Mouse (Mus musculus) hindbrain, embryonic 12.5 days (tissue): ENCODE results near the gene Amigo1. TPM values are rescaled to one million over a fixed set of nuclear protein-coding genes. Genes with fewer than 3 reads are reported as not detected.

Experiments used
- ATAC-seq: fragments of 200-750 bp; cut with Nextera tagmentation; 2 replicates; pipeline ENCODE4 v1.8.0; 2017; ENCODE audit warnings: moderate TSS enrichment; ENCODE audit not compliant: low FRiP score
- H3K27ac ChIP-seq: fragments of 300-500 bp; sonication (generic); 2 replicates; pipeline ENCODE4 v1.5.1; 2016; ENCODE audit warnings: mild to moderate bottlenecking
- H3K27me3 ChIP-seq: fragments of 300-500 bp; sonication (generic); 2 replicates; pipeline ENCODE4 v1.6.1; 2016; ENCODE audit warnings: mild to moderate bottlenecking
- H3K36me3 ChIP-seq: fragments of 300-500 bp; sonication (generic); 2 replicates; pipeline ENCODE4 v1.6.1; 2016; ENCODE audit warnings: mild to moderate bottlenecking
- H3K4me1 ChIP-seq: fragments of 300-500 bp; sonication (generic); 2 replicates; pipeline ENCODE4 v1.6.1; 2016
- H3K4me2 ChIP-seq: fragments of 300-500 bp; sonication (generic); replicated peaks from 2 replicates; pipeline ENCODE4 v1.6.1; 2016; ENCODE audit warnings: mild to moderate bottlenecking
- H3K4me3 ChIP-seq: fragments of 300-500 bp; sonication (generic); 2 replicates; pipeline ENCODE4 v1.5.1; 2016; ENCODE audit warnings: mild to moderate bottlenecking
- H3K9ac ChIP-seq: fragments of 300-500 bp; sonication (generic); 2 replicates; pipeline ENCODE4 v1.6.1; 2016; ENCODE audit warnings: mild to moderate bottlenecking, moderate library complexity
- H3K9me3 ChIP-seq: fragments of 300-500 bp; sonication (generic); replicated peaks from 2 replicates; pipeline ENCODE4 v1.6.1; 2016; ENCODE audit warnings: mild to moderate bottlenecking
- WGBS: fragments of 180-500 bp; shearing (Covaris S2); methylation state at CpG from one replicate; pipeline ENCODE4 v1.1.7; 2016; 5-methylcytosine and 5-hydroxymethylcytosine counted together
- polyA plus RNA-seq: library from polyadenylated mRNA; unstranded; fragments of >200 nt; fragmentation: Nextera tagmentation; extraction: Ambion mirVana; gene quantifications from 2 replicates; pipeline ENCODE4 v1.2.1, GENCODE M21; 2016

The Amigo1 gene
- 10.7 and 13.1 TPM in 2 replicates for polyA plus RNA-seq

DNA sequence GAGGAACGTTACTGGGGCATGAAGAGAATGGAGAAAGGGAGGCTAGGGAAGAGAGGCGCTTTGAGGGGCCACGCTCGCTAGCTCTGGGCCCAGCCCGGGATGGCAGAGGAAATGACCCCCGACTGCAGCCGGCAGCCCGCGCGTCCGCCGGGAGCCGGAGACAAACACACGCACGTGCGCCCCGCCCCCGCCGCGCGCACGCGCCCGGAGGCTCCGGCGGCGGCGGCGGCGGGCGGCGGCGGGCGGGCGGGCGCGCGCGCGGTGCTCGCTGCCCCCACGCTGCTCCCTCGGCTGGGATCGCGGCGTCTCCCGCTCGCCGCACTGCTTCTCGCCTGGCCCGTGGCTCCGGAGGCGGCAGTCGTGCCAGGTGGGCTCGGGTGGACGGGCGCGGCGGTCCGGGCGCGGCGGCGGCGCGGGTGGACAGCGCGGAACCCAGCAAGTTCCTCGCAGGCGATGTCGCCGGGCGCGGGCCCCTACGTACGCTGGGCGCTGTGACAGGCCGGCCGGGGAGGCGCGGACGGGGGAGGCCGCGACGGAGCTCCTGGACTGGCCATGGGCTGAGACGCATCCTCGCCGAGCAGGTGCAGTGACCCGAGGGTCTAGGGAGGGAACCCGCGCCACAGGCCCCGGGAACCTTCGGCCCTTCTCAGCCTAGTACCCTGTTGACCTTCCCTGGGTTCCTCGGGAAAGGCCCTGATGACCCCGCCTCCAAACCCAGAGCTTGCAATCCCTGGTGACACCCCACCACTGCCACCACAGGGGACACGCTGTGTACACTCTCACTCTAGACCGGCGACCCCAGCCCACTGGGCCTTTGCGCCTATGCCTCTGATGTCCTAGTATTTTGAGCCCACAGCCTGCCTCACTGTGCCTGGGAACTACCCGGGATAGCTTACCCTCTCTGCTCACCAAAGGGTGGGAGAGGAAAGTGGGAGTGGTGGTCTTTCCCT, at the start of gene Amigo1:
TSS of gene Amigo1 (plus strand) at position 238 of the 950 bp plus-strand sequence.
- Histone ChIP-seq H3K27ac (peak within 1 kb of the TSS; percentile 71; the same call in 1 of the 2 replicates), H3K4me2 (peak within 1 kb of the TSS; percentile 89), H3K9ac (peak within 1 kb of the TSS; percentile 80), H3K27me3 (peaks cover 16% of the 10 kb centered on the region), H3K9me3 (no peaks in the 10 kb centered on the region), H3K4me3 (peak within 1 kb of the TSS; percentile 77), H3K36me3 (0 out of 2 replicates have a peak, but pooled peaks cover 4% of the 10 kb centered on the region), H3K4me1 (peaks cover 34% of the 10 kb centered on the region)
- WGBS, result under 1% methylated on average over 53 of the region's 100 CpGs
- ATAC-seq, result peak; percentile 81

DNA sequence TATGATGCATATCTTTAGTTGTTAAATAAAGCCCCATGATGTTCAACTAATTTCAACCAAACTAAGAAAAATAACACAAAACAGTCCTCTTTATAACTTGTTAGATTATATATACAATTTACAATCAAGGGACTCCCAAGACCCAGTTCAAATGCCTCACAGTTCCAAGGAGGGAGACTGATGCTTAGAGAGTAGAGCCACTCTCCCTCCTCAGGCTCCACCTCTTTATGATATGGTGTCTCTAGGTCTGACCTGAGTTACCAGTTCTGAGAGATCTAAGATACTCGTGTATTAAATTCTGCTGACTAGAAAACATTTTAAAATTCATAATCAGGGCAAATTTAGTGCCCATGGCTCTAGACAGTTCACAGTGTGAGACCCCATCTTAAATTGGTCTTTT, 47.0 kb upstream of the Amigo1 start:
- 85% methylated on average over 1 of the region's 1 CpGs for WGBS

DNA sequence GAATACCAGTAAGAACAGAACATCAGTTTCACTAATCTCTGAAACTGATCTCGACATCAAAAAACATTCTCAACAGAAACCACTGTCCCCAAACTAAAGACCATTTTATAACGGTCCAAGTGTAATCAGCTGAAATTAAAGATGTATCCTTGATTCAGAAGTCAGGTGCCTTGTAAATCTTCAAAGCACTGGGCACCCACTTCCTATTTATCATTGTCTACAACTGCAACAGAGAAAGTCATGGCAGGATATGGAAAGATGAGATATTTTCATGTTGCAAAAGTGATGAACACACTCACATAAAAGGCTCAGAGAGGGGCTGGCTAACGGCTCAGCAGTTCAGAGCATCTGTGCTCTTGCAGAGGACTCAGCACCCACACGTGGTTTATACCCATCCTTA, 45.3 kb upstream of the Amigo1 start:
- Histone ChIP-seq H3K36me3 (peaks cover 9% of the 10 kb centered on the region; the same call in 1 of the 2 replicates), H3K4me1 (peaks cover 14% of the 10 kb centered on the region), H3K4me3 (no peak overlapping the region), H3K4me2 (no peak overlapping the region), H3K27me3 (no peaks in the 10 kb centered on the region), H3K9ac (no peak overlapping the region), H3K27ac (no peak overlapping the region), H3K9me3 (no peaks in the 10 kb centered on the region)
- WGBS, result 93% methylated on average over 4 of the region's 4 CpGs
- no peak for ATAC-seq

More for the DNA sequence above, 47.0 kb upstream of the Amigo1 start:
- Histone ChIP-seq H3K9me3 (no peaks in the 10 kb centered on the region), H3K27ac (no peak overlapping the region), H3K36me3 (peaks cover 9% of the 10 kb centered on the region; the same call in 1 of the 2 replicates), H3K4me1 (peaks cover 7% of the 10 kb centered on the region; the same call in 1 of the 2 replicates), H3K4me2 (no peak overlapping the region), H3K4me3 (no peak overlapping the region), H3K9ac (no peak overlapping the region), H3K27me3 (no peaks in the 10 kb centered on the region)
- no peak for ATAC-seq

DNA sequence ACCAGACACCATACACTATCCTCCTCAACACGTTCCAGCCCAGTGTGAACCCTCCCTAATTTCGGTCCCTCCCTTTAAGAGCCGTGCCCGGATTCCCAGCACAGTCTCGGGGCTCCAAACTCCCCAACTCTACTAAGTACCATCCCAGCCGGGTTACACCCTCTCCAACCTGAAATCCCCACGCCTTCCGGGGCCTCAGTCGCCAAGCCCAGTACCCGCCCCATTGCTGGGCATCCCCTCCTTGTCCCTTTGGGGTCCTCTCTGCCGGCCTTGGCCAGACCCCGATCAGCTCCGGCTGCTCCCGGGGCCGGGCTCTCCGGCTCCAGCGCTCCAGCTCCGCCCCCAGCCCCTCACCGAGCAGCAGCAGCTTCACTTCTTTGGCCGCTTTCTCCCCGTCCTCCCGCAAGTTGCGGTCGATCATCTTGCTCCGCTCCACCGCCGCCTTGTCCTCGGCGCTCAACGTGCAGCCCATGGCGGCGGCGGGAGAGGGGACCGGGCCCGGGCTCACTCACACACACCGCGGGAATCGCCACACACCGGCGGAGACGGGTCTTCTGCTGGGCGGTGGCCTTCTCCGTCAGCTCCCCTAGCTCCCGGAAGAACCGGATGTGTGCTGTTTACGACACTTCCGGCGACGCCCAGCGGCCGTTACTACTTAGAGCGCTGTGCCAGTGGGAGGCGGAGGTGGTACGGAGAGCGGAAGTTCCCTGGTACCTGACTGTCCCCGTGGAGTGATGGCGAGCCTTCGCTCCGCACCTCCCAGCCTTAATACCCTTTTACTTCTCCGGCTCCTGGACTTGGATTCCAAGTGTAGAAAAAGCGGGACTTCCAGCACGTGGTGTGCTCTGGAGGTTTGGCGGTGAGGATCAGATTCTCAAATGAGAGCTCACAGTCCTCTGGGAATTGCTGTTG, 40.3 kb upstream of the Amigo1 start, which contains the start of gene Gnai3:
TSS of gene Gnai3 (minus strand) at position 613 of the 912 bp plus-strand sequence.
- WGBS, result under 1% methylated on average over 63 of the region's 63 CpGs
- peak within 1 kb of the TSS; percentile 96 for H3K9ac ChIP-seq
- H3K4me1 ChIP-seq, result peaks cover 16% of the 10 kb centered on the region
- peak within 1 kb of the TSS; percentile 88 for H3K4me2 ChIP-seq
- 0 out of 2 replicates have a peak, but pooled peaks cover 2% of the 10 kb centered on the region for H3K36me3 ChIP-seq
- ATAC-seq, result peak; percentile 94
- no peaks in the 10 kb centered on the region for H3K9me3 ChIP-seq
- H3K4me3 ChIP-seq, result peak within 1 kb of the TSS; percentile 83
- H3K27me3 ChIP-seq, result no peaks in the 10 kb centered on the region
- peak within 1 kb of the TSS; percentile 95 for H3K27ac ChIP-seq

DNA sequence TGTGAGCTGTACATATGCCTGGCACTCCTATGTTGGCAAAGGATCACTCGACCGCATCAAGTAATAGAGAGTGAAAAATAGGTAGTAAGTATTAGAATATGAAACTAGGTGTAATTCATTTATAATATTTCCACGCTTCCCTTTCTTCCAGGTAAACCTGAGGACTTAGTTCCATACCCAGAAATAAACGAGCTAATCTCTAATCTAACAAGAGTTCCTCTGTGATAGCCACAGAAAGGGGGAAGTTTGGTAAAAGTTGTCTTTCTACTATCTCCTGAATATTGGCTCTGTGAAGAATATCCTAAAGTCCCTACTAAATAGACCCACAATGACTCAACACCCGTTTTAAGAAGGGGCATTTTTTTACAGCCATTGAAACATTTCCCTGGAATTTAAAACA, 39.5 kb upstream of the Amigo1 start:
- Histone ChIP-seq H3K4me3 (peak overlapping the region; percentile 83), H3K4me2 (peak overlapping the region; percentile 88), H3K27me3 (no peaks in the 10 kb centered on the region), H3K36me3 (no peaks in the 10 kb centered on the region), H3K9ac (peak overlapping the region; percentile 96), H3K4me1 (peaks cover 16% of the 10 kb centered on the region), H3K27ac (peak overlapping the region; percentile 95; the same call in 1 of the 2 replicates), H3K9me3 (no peaks in the 10 kb centered on the region)
- WGBS, result 62% methylated on average over 5 of the region's 5 CpGs
- ATAC-seq, result no peak

DNA sequence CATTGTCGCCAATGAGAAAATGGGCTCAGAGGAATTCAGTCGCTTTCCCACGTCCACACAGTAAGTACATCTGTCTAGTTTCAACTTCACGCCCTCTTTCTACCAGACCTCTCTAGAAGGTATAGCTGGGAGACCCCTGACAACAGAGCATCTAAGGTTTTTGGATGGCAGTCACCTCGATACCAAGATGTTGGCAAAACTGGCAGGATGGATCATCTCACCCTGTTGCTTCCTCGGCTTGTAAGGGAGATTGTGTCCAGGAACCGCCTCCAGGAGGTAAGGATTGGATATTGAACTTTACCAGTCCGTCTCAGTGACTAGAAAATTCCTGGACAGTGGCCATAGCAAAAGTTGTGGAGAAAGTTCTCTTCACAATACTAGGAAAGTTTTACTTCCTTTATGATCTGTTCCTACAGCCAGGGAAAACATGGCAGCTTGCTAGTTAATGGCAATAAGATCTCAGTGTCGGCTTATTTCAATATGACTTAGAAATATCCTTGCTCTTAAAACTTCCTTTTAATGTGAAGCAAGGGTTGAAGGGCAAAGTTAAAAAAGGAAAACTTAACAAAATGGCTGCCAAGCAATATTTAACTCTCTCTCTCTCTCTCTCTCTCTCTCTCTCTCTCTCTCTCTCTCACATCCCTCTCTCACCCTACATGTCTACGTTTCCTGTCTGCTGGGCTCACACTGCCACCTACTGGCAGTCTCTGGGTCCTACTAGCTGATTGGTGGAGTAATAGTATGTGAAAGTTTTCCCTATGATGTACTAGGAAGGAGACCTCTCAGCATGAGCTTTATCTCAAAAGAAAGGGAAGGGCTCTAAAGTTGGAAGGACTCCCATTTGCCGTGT, 38.5 kb upstream of the Amigo1 start:
- 0 out of 2 replicates have a peak, but pooled peaks have one; percentile 27 for ATAC-seq
- WGBS, result 69% methylated on average over 11 of the region's 11 CpGs

DNA sequence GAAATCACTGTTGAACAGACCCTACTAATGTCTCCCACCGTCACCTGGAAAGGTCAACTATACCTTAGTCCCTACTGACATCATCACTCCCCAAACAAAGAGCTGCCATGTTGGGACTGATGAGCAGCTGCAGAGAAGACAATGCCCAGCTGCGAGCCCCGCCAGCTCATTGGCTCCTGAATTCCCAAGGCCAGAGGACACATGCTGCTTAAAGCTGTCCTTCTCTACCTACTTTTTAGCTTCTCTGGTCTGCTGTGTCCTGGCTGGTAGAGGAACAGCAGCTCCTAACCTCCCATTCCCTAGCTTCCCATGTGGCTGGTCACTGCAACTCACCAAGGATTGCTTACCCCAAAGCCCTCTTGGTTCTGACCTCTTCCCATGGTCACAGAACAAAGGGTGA, 33.8 kb upstream of the Amigo1 start:
- Histone ChIP-seq H3K9me3 (no peaks in the 10 kb centered on the region), H3K4me3 (no peak overlapping the region), H3K27me3 (no peaks in the 10 kb centered on the region), H3K9ac (no peak overlapping the region), H3K4me2 (no peak overlapping the region), H3K4me1 (peaks cover 2% of the 10 kb centered on the region; the same call in 1 of the 2 replicates), H3K36me3 (no peaks in the 10 kb centered on the region), H3K27ac (no peak overlapping the region)
- no peak for ATAC-seq
- 86% methylated on average over 3 of the region's 3 CpGs for WGBS

More for the DNA sequence above, 38.5 kb upstream of the Amigo1 start:
- H3K9me3 ChIP-seq, result no peaks in the 10 kb centered on the region
- H3K9ac ChIP-seq, result no peak overlapping the region
- no peak overlapping the region for H3K4me2 ChIP-seq
- no peak overlapping the region for H3K27ac ChIP-seq
- H3K4me1 ChIP-seq, result peaks cover 16% of the 10 kb centered on the region
- H3K36me3 ChIP-seq, result no peaks in the 10 kb centered on the region
- no peaks in the 10 kb centered on the region for H3K27me3 ChIP-seq
- no peak overlapping the region for H3K4me3 ChIP-seq

DNA sequence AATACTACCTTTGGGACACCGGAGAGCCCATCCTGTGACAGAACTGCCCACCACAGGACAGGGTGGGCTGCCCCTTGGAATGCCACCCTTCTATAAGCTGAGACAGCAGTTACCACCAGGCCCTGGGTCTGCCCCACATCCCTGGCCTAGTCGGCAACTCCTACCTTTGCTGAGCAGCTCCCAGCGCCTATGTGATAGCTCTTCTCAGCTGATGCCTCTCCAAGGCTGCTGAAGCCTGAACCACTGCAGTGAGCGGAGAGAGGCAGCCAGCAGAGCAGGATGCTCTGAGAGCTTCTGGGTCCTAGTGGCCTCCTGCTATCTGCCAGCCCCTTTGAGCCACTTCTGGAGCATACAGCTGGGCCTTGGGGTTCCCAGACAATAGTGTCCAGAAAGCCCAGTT, 31.5 kb upstream of the Amigo1 start, which contains the start of gene Gpr61:
TSS of gene Gpr61 (minus strand) at position 227 of the 400 bp plus-strand sequence.
- Histone ChIP-seq H3K4me1 (peaks cover 13% of the 10 kb centered on the region), H3K27me3 (no peaks in the 10 kb centered on the region), H3K4me3 (peak within 1 kb of the TSS; percentile 17; the same call in 1 of the 2 replicates), H3K36me3 (no peaks in the 10 kb centered on the region), H3K4me2 (peak within 1 kb of the TSS; percentile 32; the same call in 1 of the 2 replicates), H3K9me3 (no peaks in the 10 kb centered on the region), H3K9ac (peak within 1 kb of the TSS; percentile 25; the same call in 1 of the 2 replicates), H3K27ac (no peak within 1 kb of the TSS)
- WGBS, result 45% methylated on average over 4 of the region's 4 CpGs
- no peak for ATAC-seq

DNA sequence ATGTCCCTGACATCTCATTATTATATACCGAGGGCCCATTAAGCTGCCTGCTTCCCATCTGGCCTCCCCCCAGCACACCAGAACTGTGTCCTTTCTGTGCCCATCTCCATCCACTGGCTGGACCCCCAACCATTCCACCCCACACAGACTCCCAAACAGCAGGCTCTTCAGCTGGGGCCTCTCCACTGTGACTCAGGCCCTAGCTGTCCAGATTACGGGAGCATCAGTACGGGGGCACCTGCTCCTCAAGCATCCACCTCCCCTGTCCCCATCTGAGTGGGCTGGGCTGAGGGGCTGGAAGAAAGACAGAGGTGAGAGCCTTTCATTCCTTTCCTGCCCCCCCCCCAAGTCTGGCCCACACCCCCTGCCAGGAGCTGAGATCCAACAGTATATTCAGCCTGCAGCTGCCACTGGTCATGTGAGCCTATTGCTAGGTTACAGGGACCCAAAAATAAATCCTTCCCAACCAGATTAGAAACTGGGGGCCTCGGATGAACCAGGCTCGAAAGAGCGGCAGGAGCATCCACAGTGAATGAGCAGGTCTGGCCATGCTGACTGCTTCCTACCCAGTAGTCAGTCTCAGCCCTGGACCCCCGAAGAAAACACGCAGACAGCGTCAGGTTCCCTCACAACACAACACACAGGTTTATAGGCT, 27.6 kb upstream of the Amigo1 start:
- peak overlapping the region; percentile 78 for H3K27ac ChIP-seq
- no peaks in the 10 kb centered on the region for H3K36me3 ChIP-seq
- no peaks in the 10 kb centered on the region for H3K9me3 ChIP-seq
- ATAC-seq, result peak; percentile 57
- H3K4me2 ChIP-seq, result no peak overlapping the region
- no peak overlapping the region for H3K4me3 ChIP-seq
- peaks cover 13% of the 10 kb centered on the region for H3K4me1 ChIP-seq
- no peaks in the 10 kb centered on the region for H3K27me3 ChIP-seq
- WGBS, result 58% methylated on average over 9 of the region's 9 CpGs
- no peak overlapping the region for H3K9ac ChIP-seq

DNA sequence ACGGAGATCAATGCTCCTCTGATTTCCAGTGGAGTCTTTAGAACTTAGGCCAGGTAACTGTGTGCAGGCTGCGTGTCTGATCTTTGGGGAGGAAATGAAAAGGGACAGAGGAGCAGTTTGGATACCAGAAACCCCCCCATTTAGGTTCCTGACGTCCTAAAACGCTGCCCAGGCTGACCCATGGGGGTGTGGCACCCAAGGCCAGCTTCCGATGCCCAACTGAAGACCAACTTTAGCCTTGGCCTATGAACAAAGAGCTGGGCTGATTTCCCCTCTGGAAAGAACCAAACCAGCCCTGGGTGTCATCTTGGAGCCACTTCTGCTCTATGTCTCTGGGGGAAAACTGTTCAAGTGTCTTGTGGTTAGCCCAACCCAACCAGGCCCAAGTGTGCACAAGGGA, 22.0 kb upstream of the Amigo1 start:
- no peak overlapping the region for H3K4me3 ChIP-seq
- H3K36me3 ChIP-seq, result no peaks in the 10 kb centered on the region
- peaks cover 43% of the 10 kb centered on the region for H3K4me1 ChIP-seq
- H3K4me2 ChIP-seq, result no peak overlapping the region
- H3K27ac ChIP-seq, result no peak overlapping the region
- no peak overlapping the region for H3K9ac ChIP-seq
- H3K27me3 ChIP-seq, result no peaks in the 10 kb centered on the region
- ATAC-seq, result no peak
- no peaks in the 10 kb centered on the region for H3K9me3 ChIP-seq
- 62% methylated on average over 5 of the region's 5 CpGs for WGBS
